Mouse (Mus musculus): ENCODE results near the gene Tmem37. TPM values are rescaled to one million over a fixed set of nuclear protein-coding genes. Genes with fewer than 3 reads are reported as not detected.

The Tmem37 gene
- polyA plus RNA-seq, 1 experiment from 2014 or later: 8.2 TPM

DNA sequence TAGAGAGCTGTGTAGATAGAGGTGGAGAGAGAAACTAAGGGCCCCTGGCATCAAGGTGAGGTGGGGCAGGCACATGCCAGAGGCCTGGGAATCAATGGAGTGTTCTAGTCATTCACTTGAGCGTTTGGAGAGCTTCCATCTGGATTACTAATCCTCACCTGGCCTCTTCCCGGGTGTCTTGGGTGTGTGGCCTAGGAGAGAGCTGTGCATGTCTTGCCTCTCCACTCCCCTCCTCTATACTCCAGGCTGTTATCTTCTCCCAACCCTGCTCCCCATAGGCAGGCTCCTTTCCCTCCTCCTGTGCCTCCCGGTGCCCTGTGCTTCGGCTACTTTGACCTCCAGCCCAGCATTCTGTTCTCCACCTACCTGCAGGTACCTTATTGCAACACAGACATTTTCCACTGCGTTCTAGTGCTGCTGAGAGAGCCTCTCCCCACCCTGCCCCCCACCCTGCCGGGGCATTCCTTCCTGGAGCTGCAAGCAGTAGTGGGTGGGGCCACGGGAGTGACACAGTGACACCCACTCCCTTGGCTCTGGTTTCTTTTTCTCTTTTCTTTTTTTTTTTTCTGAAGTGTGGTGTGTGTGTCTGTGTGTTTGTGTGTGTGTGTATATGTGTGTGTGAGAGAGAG, 9.2 kb upstream of the Tmem37 start:
- no peak overlapping the region for H3K9ac ChIP-seq (ENCODE audit: low read length)
- no peaks in the 10 kb centered on the region for H3K36me3 ChIP-seq (ENCODE audit: control insufficient read depth, insufficient read depth, low read length)
- H3K4me2 ChIP-seq (ENCODE audit: low read length): no peak overlapping the region
- H3K4me3 ChIP-seq (ENCODE audit: low read depth, low read length): no peak overlapping the region
- H3K27ac ChIP-seq (ENCODE audit: low read depth, low read length): no peak overlapping the region
- ATAC-seq (no peak), DNase-seq (ENCODE audit: low spot score) (no peak)
- no peaks in the 10 kb centered on the region for H3K27me3 ChIP-seq (replicated peaks; ENCODE audit: control insufficient read depth, insufficient read depth, low read length)
- 46% methylated on average over 7 of the region's 7 CpGs for WGBS
- no peaks in the 10 kb centered on the region for H3K4me1 ChIP-seq (ENCODE audit: control insufficient read depth, insufficient read depth, low read length)
- no peaks in the 10 kb centered on the region for H3K9me3 ChIP-seq (replicated peaks; ENCODE audit: control insufficient read depth, low read length)

DNA sequence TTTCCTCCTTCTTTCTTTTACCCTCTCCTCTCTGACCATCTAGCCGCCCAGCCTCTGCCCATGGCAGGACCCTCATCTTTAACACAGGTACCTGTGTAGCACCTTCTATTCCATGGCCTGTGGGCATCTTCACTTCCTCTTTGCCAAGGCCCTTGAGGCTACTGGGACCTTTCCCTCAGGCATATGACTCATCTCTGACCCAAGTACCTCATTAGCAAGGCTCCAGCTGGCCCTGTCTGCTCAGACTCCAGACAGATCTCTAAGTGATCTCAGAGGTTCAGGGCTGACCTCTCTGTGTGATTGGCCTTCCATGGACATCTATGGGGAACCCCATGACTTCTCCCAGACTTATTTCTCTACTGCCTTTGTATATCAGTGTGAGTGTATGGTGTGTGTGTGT, 6.8 kb upstream of the Tmem37 start:
- H3K4me2 ChIP-seq (ENCODE audit: low read length): no peak overlapping the region
- ATAC-seq (no peak), DNase-seq (ENCODE audit: low spot score) (no peak)
- H3K9me3 ChIP-seq (replicated peaks; ENCODE audit: control insufficient read depth, low read length): no peaks in the 10 kb centered on the region
- H3K36me3 ChIP-seq (ENCODE audit: control insufficient read depth, insufficient read depth, low read length): no peaks in the 10 kb centered on the region
- H3K4me1 ChIP-seq (ENCODE audit: control insufficient read depth, insufficient read depth, low read length): no peaks in the 10 kb centered on the region
- WGBS: 100% methylated on average over 1 of the region's 1 CpGs
- no peaks in the 10 kb centered on the region for H3K27me3 ChIP-seq (replicated peaks; ENCODE audit: control insufficient read depth, insufficient read depth, low read length)
- no peak overlapping the region for H3K9ac ChIP-seq (ENCODE audit: low read length)
- no peak overlapping the region for H3K27ac ChIP-seq (ENCODE audit: low read depth, low read length)
- H3K4me3 ChIP-seq (ENCODE audit: low read depth, low read length): no peak overlapping the region

- H3K36me3 ChIP-seq (ENCODE audit: control insufficient read depth, insufficient read depth, low read length): no peaks in the 10 kb centered on the region
- WGBS: 2% methylated on average over 9 of the region's 9 CpGs
- no peak overlapping the region for H3K9ac ChIP-seq (ENCODE audit: low read length)
- H3K27me3 ChIP-seq (replicated peaks; ENCODE audit: control insufficient read depth, insufficient read depth, low read length): 0 out of 2 replicates have a peak, but pooled peaks cover 14% of the 10 kb centered on the region
- DNase-seq (ENCODE audit: low spot score): peak; percentile 42
- no peak overlapping the region for H3K4me3 ChIP-seq (ENCODE audit: low read depth, low read length)
- no peak for ATAC-seq
- no peaks in the 10 kb centered on the region for H3K9me3 ChIP-seq (replicated peaks; ENCODE audit: control insufficient read depth, low read length)
- H3K4me2 ChIP-seq (ENCODE audit: low read length): no peak overlapping the region
- peaks cover 6% of the 10 kb centered on the region for H3K4me1 ChIP-seq (ENCODE audit: control insufficient read depth, insufficient read depth, low read length)
- H3K27ac ChIP-seq (ENCODE audit: low read depth, low read length): no peak overlapping the region
These were observed 4.0 kb upstream of the Tmem37 start for GRCm38 (mm10) chr1:120077746-120078410.

DNA sequence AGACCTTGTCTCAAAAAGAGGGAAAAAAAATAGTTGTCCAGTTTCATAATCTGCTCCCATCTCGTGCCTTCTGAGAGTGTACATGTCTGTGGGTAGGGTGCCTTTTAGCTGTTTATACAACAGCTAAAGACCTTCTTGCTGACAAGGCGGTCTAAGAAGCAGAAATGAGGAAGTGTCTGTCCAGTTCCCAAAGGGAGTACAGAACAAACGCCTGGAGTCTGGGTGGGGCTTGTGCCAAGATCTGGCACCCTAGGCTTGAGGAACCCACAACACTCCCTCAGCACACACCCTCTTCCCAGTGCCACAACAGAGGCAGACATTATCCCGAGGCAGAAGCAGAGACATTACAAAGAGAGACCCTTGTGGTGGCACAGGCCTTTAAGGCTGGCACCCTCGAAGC, 1.6 kb upstream of the Tmem37 start:
- Histone ChIP-seq H3K36me3 (ENCODE audit: control insufficient read depth, insufficient read depth, low read length) (no peaks in the 10 kb centered on the region), H3K27me3 (replicated peaks; ENCODE audit: control insufficient read depth, insufficient read depth, low read length) (peaks cover 17% of the 10 kb centered on the region; the same call in 1 of the 2 replicates), H3K4me2 (ENCODE audit: low read length) (no peak overlapping the region), H3K9ac (ENCODE audit: low read length) (no peak overlapping the region), H3K27ac (ENCODE audit: low read depth, low read length) (no peak overlapping the region), H3K4me1 (ENCODE audit: control insufficient read depth, insufficient read depth, low read length) (peaks cover 6% of the 10 kb centered on the region), H3K9me3 (replicated peaks; ENCODE audit: control insufficient read depth, low read length) (no peaks in the 10 kb centered on the region), H3K4me3 (ENCODE audit: low read depth, low read length) (no peak overlapping the region)
- WGBS: 77% methylated on average over 5 of the region's 5 CpGs
- DNase-seq (ENCODE audit: low spot score): no peak
- no peak for ATAC-seq

DNA sequence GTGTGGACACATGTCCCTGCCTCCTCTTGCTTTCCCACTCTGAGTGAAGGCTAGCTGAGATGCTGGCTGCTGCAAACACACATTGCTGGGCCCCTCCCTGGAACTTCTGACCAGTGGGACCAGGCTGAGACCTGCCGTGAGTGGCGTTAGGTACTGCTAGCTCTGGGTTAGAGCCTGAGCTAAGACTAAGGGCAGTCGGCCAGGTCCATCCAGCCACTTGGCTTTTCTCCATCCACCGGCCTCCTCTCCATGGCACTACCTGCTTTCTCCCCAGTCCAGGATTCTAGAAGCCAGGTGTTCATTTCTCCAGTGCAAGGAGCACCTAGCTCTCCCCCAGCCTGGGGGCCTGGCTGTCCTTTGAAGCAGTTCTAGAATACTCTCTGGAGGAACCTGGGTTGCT, 1.1 kb upstream of the Tmem37 start:
- ATAC-seq (no peak), DNase-seq (ENCODE audit: low spot score) (no peak)
- H3K9ac ChIP-seq (ENCODE audit: low read length): no peak overlapping the region
- H3K27ac ChIP-seq (ENCODE audit: low read depth, low read length): no peak overlapping the region
- no peak overlapping the region for H3K4me3 ChIP-seq (ENCODE audit: low read depth, low read length)
- peaks cover 17% of the 10 kb centered on the region; the same call in 1 of the 2 replicates for H3K27me3 ChIP-seq (replicated peaks; ENCODE audit: control insufficient read depth, insufficient read depth, low read length)
- 76% methylated on average over 4 of the region's 4 CpGs for WGBS
- H3K9me3 ChIP-seq (replicated peaks; ENCODE audit: control insufficient read depth, low read length): no peaks in the 10 kb centered on the region
- H3K4me2 ChIP-seq (ENCODE audit: low read length): no peak overlapping the region
- peaks cover 6% of the 10 kb centered on the region for H3K4me1 ChIP-seq (ENCODE audit: control insufficient read depth, insufficient read depth, low read length)
- no peaks in the 10 kb centered on the region for H3K36me3 ChIP-seq (ENCODE audit: control insufficient read depth, insufficient read depth, low read length)

GRCm38 (mm10) chr1:120074307-120074702, 431 bp upstream of the Tmem37 start:
- peak overlapping the region; percentile 70 for H3K4me2 ChIP-seq (ENCODE audit: low read length)
- ATAC-seq: no peak
- peaks cover 6% of the 10 kb centered on the region for H3K4me1 ChIP-seq (ENCODE audit: control insufficient read depth, insufficient read depth, low read length)

DNA sequence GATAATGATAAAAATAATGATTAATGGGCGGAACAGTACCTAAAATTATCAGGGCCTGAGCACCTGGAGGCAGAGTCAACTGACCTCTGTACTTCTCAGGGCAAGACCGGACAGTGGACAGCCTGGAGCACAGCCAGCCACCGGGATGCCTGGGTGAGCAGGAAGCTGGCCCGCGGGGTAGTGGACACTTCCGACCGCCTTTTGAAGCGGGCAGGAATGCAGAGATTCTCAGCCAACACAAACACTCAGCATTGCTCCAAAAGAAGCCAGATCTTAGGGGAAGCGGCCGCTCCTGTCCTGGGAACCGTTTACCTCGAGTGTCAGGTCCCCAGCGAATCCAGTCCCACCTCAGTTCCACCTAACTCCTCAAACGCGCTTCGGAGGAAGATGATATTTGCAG, 974 bp downstream of the Tmem37 start:
- Histone ChIP-seq H3K4me1 (ENCODE audit: control insufficient read depth, insufficient read depth, low read length) (peaks cover 6% of the 10 kb centered on the region), H3K36me3 (ENCODE audit: control insufficient read depth, insufficient read depth, low read length) (no peaks in the 10 kb centered on the region), H3K9ac (ENCODE audit: low read length) (peak overlapping the region; percentile 50), H3K9me3 (replicated peaks; ENCODE audit: control insufficient read depth, low read length) (no peaks in the 10 kb centered on the region), H3K27me3 (replicated peaks; ENCODE audit: control insufficient read depth, insufficient read depth, low read length) (peaks cover 17% of the 10 kb centered on the region; the same call in 1 of the 2 replicates), H3K4me3 (ENCODE audit: low read depth, low read length) (peak overlapping the region; percentile 27), H3K4me2 (ENCODE audit: low read length) (peak overlapping the region; percentile 70), H3K27ac (ENCODE audit: low read depth, low read length) (no peak overlapping the region)
- no peak for ATAC-seq
- DNase-seq (ENCODE audit: low spot score): no peak
- 15% methylated on average over 16 of the region's 16 CpGs for WGBS

More at GRCm38 (mm10) chr1:120074307-120074702, 431 bp upstream of the Tmem37 start:
- H3K27me3 ChIP-seq (replicated peaks; ENCODE audit: control insufficient read depth, insufficient read depth, low read length): peaks cover 17% of the 10 kb centered on the region; the same call in 1 of the 2 replicates
- DNase-seq (ENCODE audit: low spot score): no peak
- H3K9me3 ChIP-seq (replicated peaks; ENCODE audit: control insufficient read depth, low read length): no peaks in the 10 kb centered on the region
- H3K4me3 ChIP-seq (ENCODE audit: low read depth, low read length): no peak overlapping the region
- 26% methylated on average over 4 of the region's 4 CpGs for WGBS
- no peaks in the 10 kb centered on the region for H3K36me3 ChIP-seq (ENCODE audit: control insufficient read depth, insufficient read depth, low read length)
- no peak overlapping the region for H3K27ac ChIP-seq (ENCODE audit: low read depth, low read length)
- H3K9ac ChIP-seq (ENCODE audit: low read length): no peak overlapping the region

GRCm38 (mm10) chr1:120071133-120071532, 2.7 kb downstream of the Tmem37 start:
- ATAC-seq (no peak), DNase-seq (ENCODE audit: low spot score) (no peak)
- WGBS: 90% methylated on average over 4 of the region's 4 CpGs
- Histone ChIP-seq H3K4me3 (ENCODE audit: low read depth, low read length) (no peak overlapping the region), H3K9ac (ENCODE audit: low read length) (no peak overlapping the region), H3K27me3 (replicated peaks; ENCODE audit: control insufficient read depth, insufficient read depth, low read length) (peaks cover 17% of the 10 kb centered on the region; the same call in 1 of the 2 replicates), H3K4me1 (ENCODE audit: control insufficient read depth, insufficient read depth, low read length) (peaks cover 6% of the 10 kb centered on the region), H3K36me3 (ENCODE audit: control insufficient read depth, insufficient read depth, low read length) (no peaks in the 10 kb centered on the region), H3K4me2 (ENCODE audit: low read length) (no peak overlapping the region), H3K27ac (ENCODE audit: low read depth, low read length) (no peak overlapping the region), H3K9me3 (replicated peaks; ENCODE audit: control insufficient read depth, low read length) (no peaks in the 10 kb centered on the region)

DNA sequence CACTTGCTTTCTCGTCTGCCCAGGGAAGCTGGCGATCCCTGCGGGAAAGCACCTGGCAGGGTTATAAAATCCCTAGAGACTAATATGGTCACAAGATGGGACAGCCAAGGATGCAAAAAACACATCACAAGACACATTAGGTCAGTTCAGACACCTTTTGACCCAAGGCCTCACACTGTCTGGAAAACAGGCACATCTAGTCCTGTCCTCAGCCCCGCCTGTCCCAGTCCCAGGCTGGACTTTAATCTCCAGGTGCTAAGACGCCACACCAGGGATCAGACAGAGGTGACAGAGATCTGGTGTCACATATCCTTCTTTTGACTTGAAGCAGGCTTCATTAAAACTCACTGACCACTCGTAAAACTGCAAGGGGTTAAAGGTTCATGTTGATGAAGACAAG, 3.7 kb downstream of the Tmem37 start:
- DNase-seq (ENCODE audit: low spot score) (no peak), ATAC-seq (no peak)
- Histone ChIP-seq H3K4me2 (ENCODE audit: low read length) (no peak overlapping the region), H3K36me3 (ENCODE audit: control insufficient read depth, insufficient read depth, low read length) (no peaks in the 10 kb centered on the region), H3K9ac (ENCODE audit: low read length) (no peak overlapping the region), H3K4me1 (ENCODE audit: control insufficient read depth, insufficient read depth, low read length) (peaks cover 6% of the 10 kb centered on the region), H3K9me3 (replicated peaks; ENCODE audit: control insufficient read depth, low read length) (no peaks in the 10 kb centered on the region), H3K4me3 (ENCODE audit: low read depth, low read length) (no peak overlapping the region), H3K27me3 (replicated peaks; ENCODE audit: control insufficient read depth, insufficient read depth, low read length) (peaks cover 17% of the 10 kb centered on the region; the same call in 1 of the 2 replicates), H3K27ac (ENCODE audit: low read depth, low read length) (no peak overlapping the region)
- WGBS: 66% methylated on average over 6 of the region's 6 CpGs
